In genomic region chr3:89215853-89216252, GRCm38 (mm10) we compare ENCODE assay signal across 8 mouse cellular contexts. TPM values are rescaled to one million over a fixed set of nuclear protein-coding genes. Genes with fewer than 3 reads are reported as not detected.
DNase-seq lines count a peak whose midpoint lies in the region; ATAC-seq and TF ChIP-seq lines count a peak whose summit lies in the region.

No protein-coding gene starts in this region.

- peak; percentile 93 for TF ChIP-seq CTCF in cortical plate, adult 2 months (IDR thresholded peaks at IDR 0.05; ENCODE audit: extremely low read depth, insufficient read depth, low read length)

- TF ChIP-seq POLR2A in cortical plate, adult 2 months (IDR thresholded peaks at IDR 0.05; ENCODE audit: extremely low read depth, insufficient read depth, low read length) = no peak

- H3K4me3 ChIP-seq in cortical plate, adult 2 months (ENCODE audit: insufficient read depth, low read length) = no peak overlapping the region

- peak; percentile 77 to 93 for DNase-seq in adrenal gland, adult (ENCODE audit: inconsistent age in 2 of 2, low spot score in 1 of 2)
- DNase-seq in gastrocnemius, postnatal 10 days = peak; percentile 80
- DNase-seq in induced T-regulatory cell, adult 2 months (ENCODE audit: low read depth) = peak; percentile 96
- DNase-seq in left cerebral cortex, postnatal 10 days (ENCODE audit: extremely low spot score in 1 of 2, low spot score in 2 of 2) = peak; percentile 84
- peak; percentile 87 for DNase-seq in right cerebral cortex, postnatal 14 days
- DNase-seq in urinary bladder, postnatal 36 days (ENCODE audit: low spot score in 2 of 2) = peak; percentile 77 to 81

- intact Hi-C loops in left cerebral cortex, postnatal 10 days (cut with DNase I) = no loop called here

- H3K27ac ChIP-seq in cortical plate, adult 2 months (ENCODE audit: insufficient read depth, low read length) = no peak overlapping the region

- H3K4me1 ChIP-seq in cortical plate, adult 2 months (ENCODE audit: control insufficient read depth, insufficient read depth, low read length) = 0 out of 2 replicates have a peak, but pooled peaks cover 2% of the 10 kb centered on the region

- peak; percentile 76 for ATAC-seq in megakaryocyte-erythroid progenitor cell, adult 5-6 weeks (replicated peaks; ENCODE audit: low FRiP score, low TSS enrichment, poor library complexity, severe bottlenecking)

RNA-seq across cellular contexts. Expression of gene Thbs3, which starts 0.9 kb away (rescaled TPM):
- 68.9 and 70.6 TPM in 2 replicates for polyA plus RNA-seq in cortical plate, adult 2 months (2012; rRNA removed)
- total RNA-seq in gastrocnemius, postnatal 10 days (2021) = 10 to 100 TPM; 46.2 to 61.5 TPM
- total RNA-seq in left cerebral cortex, postnatal 10 days (2021) = 10 to 100 TPM; 27.8 to 31.4 TPM
- 4.0 TPM in 1 of 2 replicates, not detected in the other for total RNA-seq in megakaryocyte-erythroid progenitor cell, adult 5-6 weeks (2014; fragmentation: Nextera tagmentation)
- 0.57 and 1.7 TPM in 2 replicates for total RNA-seq in megakaryocyte-erythroid progenitor cell, adult 5-6 weeks (2017)

RNA-seq across cellular contexts. Expression of gene Mtx1, which starts 11.0 kb away (rescaled TPM):
- polyA plus RNA-seq in cortical plate, adult 2 months (2012; rRNA removed) = 132 and 155 TPM in 2 replicates
- 10 to 100 TPM; 55.2 to 57.3 TPM for total RNA-seq in gastrocnemius, postnatal 10 days (2021)
- total RNA-seq in left cerebral cortex, postnatal 10 days (2021) = 100 to 1,000 TPM in 1 of 2 experiments, 10 to 100 TPM in 1; 98.6 to 102 TPM
- total RNA-seq in megakaryocyte-erythroid progenitor cell, adult 5-6 weeks (2014; fragmentation: Nextera tagmentation) = 114 and 122 TPM in 2 replicates
- total RNA-seq in megakaryocyte-erythroid progenitor cell, adult 5-6 weeks (2017) = 68.1 and 92.8 TPM in 2 replicates

RNA-seq across cellular contexts. Expression of gene Muc1, which starts 13.0 kb away (rescaled TPM):
- polyA plus RNA-seq in cortical plate, adult 2 months (2012; rRNA removed) = 0.88 and 0.95 TPM in 2 replicates
- total RNA-seq in gastrocnemius, postnatal 10 days (2021) = under 1 TPM; 0.16 to 0.63 TPM
- 1 to 10 TPM in 1 of 2 experiments, under 1 TPM in 1; 0.58 to 1.8 TPM for total RNA-seq in left cerebral cortex, postnatal 10 days (2021)
- total RNA-seq in megakaryocyte-erythroid progenitor cell, adult 5-6 weeks (2014; fragmentation: Nextera tagmentation) = not detected in 2 replicates
- not detected in 2 replicates for total RNA-seq in megakaryocyte-erythroid progenitor cell, adult 5-6 weeks (2017)

RNA-seq across cellular contexts. Expression of gene Gba, which starts 13.1 kb away (rescaled TPM):
- 85.1 and 86.1 TPM in 2 replicates for polyA plus RNA-seq in cortical plate, adult 2 months (2012; rRNA removed)
- total RNA-seq in gastrocnemius, postnatal 10 days (2021) = 10 to 100 TPM; 20.6 to 24.5 TPM
- total RNA-seq in left cerebral cortex, postnatal 10 days (2021) = 10 to 100 TPM; 66.2 to 68.0 TPM
- 39.6 and 41.4 TPM in 2 replicates for total RNA-seq in megakaryocyte-erythroid progenitor cell, adult 5-6 weeks (2014; fragmentation: Nextera tagmentation)
- 36.5 and 44.3 TPM in 2 replicates for total RNA-seq in megakaryocyte-erythroid progenitor cell, adult 5-6 weeks (2017)

RNA-seq across cellular contexts. Expression of gene Krtcap2, which starts 29.9 kb away (rescaled TPM):
- 58.2 and 61.9 TPM in 2 replicates for polyA plus RNA-seq in cortical plate, adult 2 months (2012; rRNA removed)
- 10 to 100 TPM; 78.1 to 93.1 TPM for total RNA-seq in gastrocnemius, postnatal 10 days (2021)
- 10 to 100 TPM; 72.1 to 92.1 TPM for total RNA-seq in left cerebral cortex, postnatal 10 days (2021)
- total RNA-seq in megakaryocyte-erythroid progenitor cell, adult 5-6 weeks (2014; fragmentation: Nextera tagmentation) = 127 and 147 TPM in 2 replicates
- total RNA-seq in megakaryocyte-erythroid progenitor cell, adult 5-6 weeks (2017) = 119 and 124 TPM in 2 replicates

Comparison
In these comparisons a context has a peak if more than half of its experiments do, and no peak if none do; other contexts are left out.
1. RNA of gene Thbs3, which starts 0.9 kb away (total RNA-seq): 46.2 to 61.5 TPM in gastrocnemius, postnatal 10 days and 27.8 to 31.4 TPM in left cerebral cortex, postnatal 10 days; 0.57 to 4.0 TPM in megakaryocyte-erythroid progenitor cell, adult 5-6 weeks; every median in the first group is over 4 times any median in the second.
2. Peak in every context shown above with its lines, with median percentiles within 50 percentile points of each other: DNase-seq.